ENCODE assay signal across 8 mouse cellular contexts in genomic region chr2:159069180-159069579, GRCm38 (mm10).
DNase-seq lines count a peak whose midpoint lies in the region; ATAC-seq lines count a peak whose summit lies in the region.

No protein-coding gene starts in this region.

- no peak overlapping the region for H3K9ac ChIP-seq in forebrain, embryonic 14.5 days (ENCODE audit: low read length)
- H3K9ac ChIP-seq in forebrain, embryonic 12.5 days = no peak overlapping the region
- H3K9ac ChIP-seq in hindbrain, embryonic 12.5 days = no peak overlapping the region
- no peak overlapping the region for H3K9ac ChIP-seq in liver, embryonic 11.5 days (ENCODE audit: low read depth, low read length)

- H3K4me1 ChIP-seq in forebrain, embryonic 14.5 days (ENCODE audit: control insufficient read depth, insufficient read depth, low read length) = no peaks in the 10 kb centered on the region
- H3K4me1 ChIP-seq in forebrain, embryonic 12.5 days = 0 out of 2 replicates have a peak, but pooled peaks cover 4% of the 10 kb centered on the region
- peaks cover 7% of the 10 kb centered on the region for H3K4me1 ChIP-seq in hindbrain, embryonic 12.5 days
- no peaks in the 10 kb centered on the region for H3K4me1 ChIP-seq in liver, embryonic 11.5 days (replicated peaks; ENCODE audit: control insufficient read depth, insufficient read depth, low read length)

- H3K27me3 ChIP-seq in forebrain, embryonic 14.5 days (replicated peaks; ENCODE audit: control insufficient read depth, insufficient read depth, low read length) = no peaks in the 10 kb centered on the region
- H3K27me3 ChIP-seq in forebrain, embryonic 12.5 days = peaks cover 5% of the 10 kb centered on the region; the same call in 1 of the 2 replicates
- peaks cover 59% of the 10 kb centered on the region for H3K27me3 ChIP-seq in hindbrain, embryonic 12.5 days
- no peaks in the 10 kb centered on the region for H3K27me3 ChIP-seq in liver, embryonic 11.5 days (replicated peaks; ENCODE audit: control insufficient read depth, insufficient read depth, low read length)

- H3K9me3 ChIP-seq in forebrain, embryonic 14.5 days (replicated peaks; ENCODE audit: control insufficient read depth, low read length) = no peaks in the 10 kb centered on the region
- no peaks in the 10 kb centered on the region for H3K9me3 ChIP-seq in forebrain, embryonic 12.5 days
- no peaks in the 10 kb centered on the region for H3K9me3 ChIP-seq in hindbrain, embryonic 12.5 days (replicated peaks)
- no peaks in the 10 kb centered on the region for H3K9me3 ChIP-seq in liver, embryonic 11.5 days (ENCODE audit: control insufficient read depth, low read length)

- no peak overlapping the region for H3K27ac ChIP-seq in forebrain, embryonic 14.5 days (ENCODE audit: low read depth, low read length)
- no peak overlapping the region for H3K27ac ChIP-seq in forebrain, embryonic 12.5 days
- H3K27ac ChIP-seq in hindbrain, embryonic 12.5 days = no peak overlapping the region
- H3K27ac ChIP-seq in liver, embryonic 11.5 days (ENCODE audit: low read depth, low read length) = no peak overlapping the region

- WGBS in forebrain, embryonic 14.5 days = 15% methylated on average over 6 of the region's 6 CpGs
- 13% methylated on average over 6 of the region's 6 CpGs for WGBS in forebrain, embryonic 12.5 days
- 3% methylated on average over 6 of the region's 6 CpGs for WGBS in hindbrain, embryonic 12.5 days
- WGBS in liver, embryonic 11.5 days = 25% methylated on average over 6 of the region's 6 CpGs

- no peak for ATAC-seq in forebrain, embryonic 14.5 days
- no peak for ATAC-seq in forebrain, embryonic 12.5 days (ENCODE audit: low FRiP score)
- ATAC-seq in hindbrain, embryonic 12.5 days (ENCODE audit: low FRiP score) = peak; percentile 46; the same call in 1 of the 2 replicates
- no peak for ATAC-seq in liver, embryonic 11.5 days (replicated peaks; ENCODE audit: low FRiP score)

- H3K36me3 ChIP-seq in forebrain, embryonic 14.5 days (ENCODE audit: control insufficient read depth, insufficient read depth, low read length) = no peaks in the 10 kb centered on the region
- no peaks in the 10 kb centered on the region for H3K36me3 ChIP-seq in forebrain, embryonic 12.5 days (replicated peaks)
- H3K36me3 ChIP-seq in hindbrain, embryonic 12.5 days = no peaks in the 10 kb centered on the region
- no peaks in the 10 kb centered on the region for H3K36me3 ChIP-seq in liver, embryonic 11.5 days (ENCODE audit: control insufficient read depth, insufficient read depth, low read length)

- DNase-seq in forebrain, embryonic 14.5 days (ENCODE audit: low spot score) = peak; percentile 53
- peak; percentile 81 for DNase-seq in R1 (ENCODE audit: low read depth, low spot score)
- DNase-seq in layer of hippocampus, postnatal 10 days (ENCODE audit: low spot score in 2 of 2) = peak; percentile 28 to 51
- no peak for DNase-seq in liver, embryonic 11.5 days (ENCODE audit: low spot score)
- no peak for DNase-seq in T-cell, adult 2 months (ENCODE audit: low spot score)
- DNase-seq in spleen, adult 18-20 months = no peak

- H3K4me3 ChIP-seq in forebrain, embryonic 14.5 days (ENCODE audit: low read depth, low read length) = no peak overlapping the region
- H3K4me3 ChIP-seq in forebrain, embryonic 12.5 days (replicated peaks) = no peak overlapping the region
- no peak overlapping the region for H3K4me3 ChIP-seq in hindbrain, embryonic 12.5 days
- no peak overlapping the region for H3K4me3 ChIP-seq in liver, embryonic 11.5 days (ENCODE audit: low read depth, low read length)

- H3K4me2 ChIP-seq in forebrain, embryonic 14.5 days (ENCODE audit: low read length) = no peak overlapping the region
- H3K4me2 ChIP-seq in forebrain, embryonic 12.5 days = no peak overlapping the region
- no peak overlapping the region for H3K4me2 ChIP-seq in hindbrain, embryonic 12.5 days (replicated peaks)
- no peak overlapping the region for H3K4me2 ChIP-seq in liver, embryonic 11.5 days

Comparison
In these comparisons a context has a peak if more than half of its experiments do, and no peak if none do; other contexts are left out.
1. DNase-seq: peak in forebrain, embryonic 14.5 days (single experiment), R1 (single experiment) and layer of hippocampus, postnatal 10 days (2 of 2); none in liver, embryonic 11.5 days (single experiment), T-cell, adult 2 months (single experiment) and spleen, adult 18-20 months (0 of 2).